Mouse (Mus musculus) myocyte (in vitro differentiated cells): ENCODE measurements around the gene Rpl6. TPM values are rescaled to one million over a fixed set of nuclear protein-coding genes. Genes with fewer than 3 reads are reported as not detected.
"Not testable (repeated sequence)": the region's sequence is repeated elsewhere in the genome, so short reads cannot be mapped to it uniquely, and the experiment has no call there.

Source experiments
- H3K27me3 ChIP-seq: one replicate; pipeline ENCODE4 v1.6.1; 2011; ENCODE audit not compliant: control insufficient read depth, insufficient read depth, insufficient read length
- H3K36me3 ChIP-seq: one replicate; pipeline ENCODE4 v1.6.1; 2011; ENCODE audit not compliant: control insufficient read depth, insufficient read depth
- H3K4me2 ChIP-seq: one replicate; pipeline ENCODE4 v1.6.1; 2011; ENCODE audit warnings: low read depth, control low read depth
- H3K4me3 ChIP-seq: one replicate; pipeline ENCODE4 v1.5.1; 2011; ENCODE audit warnings: mild to moderate bottlenecking, control low read depth, moderate library complexity
- H3K79me2 ChIP-seq: one replicate; pipeline ENCODE4 v1.6.1; 2011; ENCODE audit not compliant: control insufficient read depth, insufficient read depth
- H3ac ChIP-seq: one replicate; pipeline ENCODE4 v1.6.1; 2011; ENCODE audit not compliant: control insufficient read depth, insufficient read length
- CEBPB ChIP-seq: IDR thresholded peaks from 2 replicates; pipeline ENCODE4 v1.6.1; 2011; ENCODE audit warnings: mild to moderate bottlenecking, moderate library complexity; ENCODE audit not compliant: poor library complexity, insufficient read depth, severe bottlenecking
- E2F4 ChIP-seq: IDR thresholded peaks from one replicate; pipeline ENCODE4 v1.6.1; 2011; ENCODE audit warnings: mild to moderate bottlenecking, control low read depth, moderate library complexity; ENCODE audit not compliant: insufficient read depth
- MAX ChIP-seq: IDR thresholded peaks from one replicate; pipeline ENCODE4 v1.6.1; 2011; ENCODE audit warnings: low read depth, mild to moderate bottlenecking, control low read depth
- MYOD1 ChIP-seq, 3 experiments: IDR thresholded peaks; one replicate each; pipeline ENCODE4 v1.6.1; 2011; ENCODE audit warnings: control low read depth in 2 of 3, low read depth in 2 of 3, mild to moderate bottlenecking in 2 of 3, moderate library complexity in 1 of 3; ENCODE audit not compliant: insufficient read length in 2 of 3, control insufficient read depth in 1 of 3
- MYOG ChIP-seq, 3 experiments: IDR thresholded peaks; one replicate each; pipeline ENCODE4 v1.6.1; 2011; ENCODE audit warnings: control low read depth in 2 of 3, low read depth in 2 of 3, mild to moderate bottlenecking in 2 of 3; ENCODE audit not compliant: insufficient read length in 2 of 3, control insufficient read depth in 1 of 3, insufficient read depth in 1 of 3
- POLR2A ChIP-seq: IDR thresholded peaks from one replicate; pipeline ENCODE4 v1.6.1; 2011; ENCODE audit warnings: low read depth, mild to moderate bottlenecking, control low read depth, moderate library complexity; ENCODE audit not compliant: insufficient read length
- POLR2AphosphoS2 ChIP-seq: IDR thresholded peaks from one replicate; pipeline ENCODE4 v1.6.1; 2011; ENCODE audit warnings: low read depth, control low read depth; ENCODE audit not compliant: insufficient read length
- REST ChIP-seq: IDR thresholded peaks from one replicate; pipeline ENCODE4 v1.6.1; 2011; ENCODE audit warnings: mild to moderate bottlenecking, control low read depth, moderate library complexity; ENCODE audit not compliant: insufficient read depth, insufficient read length
- SRF ChIP-seq: IDR thresholded peaks from one replicate; pipeline ENCODE4 v1.6.1; 2011; ENCODE audit warnings: low read depth; ENCODE audit not compliant: control insufficient read depth, insufficient read length
- TCF12 ChIP-seq: IDR thresholded peaks from one replicate; pipeline ENCODE4 v1.6.1; 2011; ENCODE audit warnings: mild to moderate bottlenecking, control low read depth; ENCODE audit not compliant: poor library complexity, insufficient read depth, severe bottlenecking
- TCF3 ChIP-seq: IDR thresholded peaks from one replicate; pipeline ENCODE4 v1.6.1; 2011; ENCODE audit warnings: low read depth, control low read depth; ENCODE audit not compliant: insufficient read length
- USF1 ChIP-seq: IDR thresholded peaks from one replicate; pipeline ENCODE4 v1.6.1; 2011; ENCODE audit warnings: low read depth, mild to moderate bottlenecking, control low read depth, moderate library complexity
- polyA plus RNA-seq: library from polyadenylated mRNA; unstranded; fragments of >200 nt; fragmentation: generic; extraction: Trizol; gene quantifications from one replicate; pipeline ENCODE4 v1.2.1, GENCODE M21; 2012; ENCODE audit warnings: missing spikeins

Rpl6 gene
- polyA plus RNA-seq, 1 experiment: 1,361 TPM

DNA sequence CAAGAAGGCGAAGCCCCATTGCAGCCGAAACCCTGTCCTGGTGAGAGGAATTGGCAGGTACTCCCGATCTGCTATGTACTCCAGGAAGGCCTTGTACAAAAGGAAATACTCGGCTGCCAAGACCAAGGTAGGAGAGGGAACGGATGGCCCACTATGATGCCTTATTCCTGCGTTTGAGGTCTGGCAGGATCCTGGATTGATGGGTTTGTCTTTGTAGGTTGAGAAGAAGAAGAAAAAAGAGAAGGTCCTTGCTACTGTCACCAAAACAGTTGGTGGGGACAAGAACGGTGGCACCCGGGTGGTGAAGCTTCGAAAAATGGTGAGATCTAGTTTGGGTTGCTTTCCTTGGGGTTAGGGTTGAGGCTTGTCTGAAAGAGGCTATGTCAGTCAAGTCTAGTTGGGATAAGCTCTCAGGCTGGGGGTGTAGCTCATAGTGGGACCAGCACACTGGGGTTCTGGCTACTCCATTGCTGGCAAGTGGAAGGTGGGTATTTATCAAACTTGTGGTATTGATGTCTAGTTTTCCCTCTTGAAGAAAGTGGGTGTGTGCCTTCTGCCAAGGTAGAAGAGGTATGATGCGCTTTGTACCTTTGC, 1.4 kb downstream of the Rpl6 start:
- H3K4me3 ChIP-seq: peak overlapping the region; percentile 95
- H3K27me3 ChIP-seq: not testable (repeated sequence)
- peak overlapping the region; percentile 76 for H3K4me2 ChIP-seq
- H3ac ChIP-seq: peak overlapping the region; percentile 65
- peaks cover 50% of the 10 kb centered on the region for H3K36me3 ChIP-seq
- TF ChIP-seq POLR2AphosphoS2: peak; percentile 46
- H3K79me2 ChIP-seq: peaks cover 36% of the 10 kb centered on the region

- H3K79me2 ChIP-seq: peaks cover 36% of the 10 kb centered on the region
- no peaks in the 10 kb centered on the region for H3K27me3 ChIP-seq
- H3K36me3 ChIP-seq: peaks cover 55% of the 10 kb centered on the region
- TF ChIP-seq CEBPB (no peak), POLR2A (peak; percentile 31)
- no peak overlapping the region for H3ac ChIP-seq
- peak overlapping the region; percentile 95 for H3K4me3 ChIP-seq
- peak overlapping the region; percentile 76 for H3K4me2 ChIP-seq
These were observed 2.3 kb downstream of the Rpl6 start for GRCm38 (mm10) chr5:121206540-121206939.

- Histone ChIP-seq H3ac (no peak overlapping the region), H3K4me2 (peak overlapping the region; percentile 76), H3K36me3 (peaks cover 57% of the 10 kb centered on the region), H3K79me2 (peaks cover 36% of the 10 kb centered on the region), H3K4me3 (no peak overlapping the region), H3K27me3 (no peaks in the 10 kb centered on the region)
- no peak for TF ChIP-seq TCF12
- no peak for TF ChIP-seq MYOD1 (IDR thresholded peaks at IDR 0.05; ENCODE audit: control insufficient read depth in 1 of 3, insufficient read length in 2 of 3, low read depth in 2 of 3)
- no peak for TF ChIP-seq CEBPB
- no peak for TF ChIP-seq REST
- no peak for TF ChIP-seq SRF
- TF ChIP-seq TCF3: no peak
- TF ChIP-seq E2F4: no peak
- TF ChIP-seq USF1: no peak
- TF ChIP-seq MYOG (IDR thresholded peaks at IDR 0.05; ENCODE audit: control insufficient read depth in 1 of 3, insufficient read depth in 1 of 3, insufficient read length in 2 of 3, low read depth in 2 of 3): no peak
- TF ChIP-seq POLR2AphosphoS2: no peak
- TF ChIP-seq MAX: no peak
- TF ChIP-seq POLR2A: no peak
These were observed 2.7 kb downstream of the Rpl6 start for GRCm38 (mm10) chr5:121206984-121207383.

DNA sequence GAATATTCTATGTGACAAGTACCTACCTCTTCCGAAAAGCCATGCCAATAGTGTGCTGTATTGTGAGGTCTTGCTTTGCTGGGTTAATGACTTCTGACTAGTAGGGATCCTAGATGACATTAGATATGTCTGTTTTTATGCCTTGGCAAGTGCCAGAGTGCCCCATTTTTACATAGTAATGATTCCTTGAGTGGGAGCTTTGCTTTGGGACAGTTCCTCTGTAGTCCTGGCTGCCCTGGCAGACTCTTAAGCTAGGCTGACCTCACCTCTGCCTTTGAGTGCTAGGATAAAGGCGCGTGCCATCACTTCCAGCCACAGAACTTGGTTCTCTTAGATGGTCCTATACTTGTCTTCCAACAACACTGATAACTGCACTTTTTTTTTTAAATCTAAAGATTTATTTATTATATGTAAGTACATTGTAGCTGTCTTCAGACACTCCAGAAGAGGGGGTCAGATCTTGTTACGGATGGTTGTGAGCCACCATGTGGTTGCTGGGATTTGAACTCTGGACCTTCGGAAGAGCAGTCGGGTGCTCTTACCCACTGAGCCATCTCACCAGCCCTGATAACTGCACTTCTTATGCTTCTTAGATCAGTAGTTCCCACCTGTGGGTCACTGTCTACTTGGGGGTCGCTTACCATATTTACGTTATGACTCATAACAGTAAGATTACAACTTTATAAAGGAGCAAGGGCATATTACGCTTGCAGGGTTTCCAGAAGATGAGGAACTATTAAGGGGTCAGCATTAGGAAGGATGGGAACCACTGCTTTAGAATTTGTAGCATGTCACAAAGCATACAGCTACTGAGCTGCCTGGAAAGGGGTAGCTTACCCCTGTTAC, 5.7 kb downstream of the Rpl6 start:
- no peaks in the 10 kb centered on the region for H3K27me3 ChIP-seq
- H3K79me2 ChIP-seq: peaks cover 30% of the 10 kb centered on the region
- H3K4me2 ChIP-seq: no peak overlapping the region
- H3K4me3 ChIP-seq: no peak overlapping the region
- H3K36me3 ChIP-seq: peaks cover 66% of the 10 kb centered on the region
- TF ChIP-seq TCF12: no peak
- TF ChIP-seq USF1: no peak
- TF ChIP-seq MYOD1 (IDR thresholded peaks at IDR 0.05; ENCODE audit: control insufficient read depth in 1 of 3, insufficient read length in 2 of 3, low read depth in 2 of 3): no peak
- no peak for TF ChIP-seq SRF
- no peak for TF ChIP-seq MAX
- TF ChIP-seq CEBPB: no peak
- no peak for TF ChIP-seq E2F4
- no peak for TF ChIP-seq REST
- TF ChIP-seq POLR2AphosphoS2: no peak
- TF ChIP-seq POLR2A: no peak
- TF ChIP-seq MYOG (IDR thresholded peaks at IDR 0.05; ENCODE audit: control insufficient read depth in 1 of 3, insufficient read depth in 1 of 3, insufficient read length in 2 of 3, low read depth in 2 of 3): no peak
- no peak overlapping the region for H3ac ChIP-seq

DNA sequence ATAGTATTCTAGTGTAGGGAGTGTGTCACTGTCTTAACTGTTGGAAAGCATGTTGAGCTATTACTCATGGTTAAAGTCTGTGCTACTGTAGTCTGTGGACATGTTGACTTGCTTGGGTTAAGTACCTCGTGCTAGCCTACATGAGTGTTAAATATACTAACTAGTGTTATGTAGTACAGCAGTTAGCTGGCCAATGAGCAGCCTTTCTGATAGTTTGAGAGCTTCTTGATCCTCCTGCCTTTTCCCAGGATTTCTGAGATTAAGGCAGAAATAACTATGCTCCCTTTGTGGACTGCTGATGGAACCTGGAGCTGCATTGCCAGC, 6.3 kb downstream of the Rpl6 start:
- Histone ChIP-seq H3ac (no peak overlapping the region), H3K27me3 (no peaks in the 10 kb centered on the region), H3K79me2 (peaks cover 24% of the 10 kb centered on the region), H3K4me2 (no peak overlapping the region), H3K36me3 (peaks cover 63% of the 10 kb centered on the region), H3K4me3 (no peak overlapping the region)
- no peak for TF ChIP-seq E2F4
- no peak for TF ChIP-seq REST
- TF ChIP-seq CEBPB: no peak
- TF ChIP-seq TCF3: no peak
- TF ChIP-seq USF1: no peak
- no peak for TF ChIP-seq MYOG (IDR thresholded peaks at IDR 0.05; ENCODE audit: control insufficient read depth in 1 of 3, insufficient read depth in 1 of 3, insufficient read length in 2 of 3, low read depth in 2 of 3)
- no peak for TF ChIP-seq POLR2AphosphoS2
- no peak for TF ChIP-seq TCF12
- TF ChIP-seq MYOD1 (IDR thresholded peaks at IDR 0.05; ENCODE audit: control insufficient read depth in 1 of 3, insufficient read length in 2 of 3, low read depth in 2 of 3): no peak
- TF ChIP-seq SRF: no peak
- no peak for TF ChIP-seq POLR2A
- TF ChIP-seq MAX: no peak
